Mouse (Mus musculus) lung, postnatal 14 days (tissue): ENCODE data around the gene Nhlrc4.
A peak's percentile ranks its signal among the peaks of the same experiment; 100 is the strongest.

Source experiments
- DNase-seq: peaks from one replicate; pipeline ENCODE4 v3.0.0; 2021

Gene Nhlrc4

GRCm38 (mm10) chr17:25919786-25920642, 24.7 kb downstream of the Nhlrc4 start:
- peak; percentile 100 for DNase-seq

GRCm38 (mm10) chr17:25919144-25919785, 25.5 kb downstream of the Nhlrc4 start, which contains the start of gene Rab40c:
Gene Rab40c, minus strand, starts transcription at chr17:25919727.
- peak; percentile 37 for DNase-seq

- no peak for DNase-seq
Measured at GRCm38 (mm10) chr17:25918037-25918750, 26.6 kb downstream of the Nhlrc4 start.

GRCm38 (mm10) chr17:25916931-25917647, 27.7 kb downstream of the Nhlrc4 start:
- DNase-seq: no peak

GRCm38 (mm10) chr17:25914295-25914694, 30.5 kb downstream of the Nhlrc4 start:
- no peak for DNase-seq

GRCm38 (mm10) chr17:25913877-25914275, 30.9 kb downstream of the Nhlrc4 start:
- peak; percentile 16 for DNase-seq

- DNase-seq: peak; percentile 18
Measured at GRCm38 (mm10) chr17:25913186-25913876, 31.4 kb downstream of the Nhlrc4 start.

GRCm38 (mm10) chr17:25911816-25912215, 32.9 kb downstream of the Nhlrc4 start:
- DNase-seq: peak; percentile 9

- DNase-seq: no peak
Measured at GRCm38 (mm10) chr17:25907640-25908039, 37.1 kb downstream of the Nhlrc4 start.

GRCm38 (mm10) chr17:25903061-25903460, 41.7 kb downstream of the Nhlrc4 start:
- no peak for DNase-seq

- no peak for DNase-seq
Measured at GRCm38 (mm10) chr17:25900193-25900592, 44.6 kb downstream of the Nhlrc4 start.

- DNase-seq: no peak
Measured at GRCm38 (mm10) chr17:25895891-25896290, 48.9 kb downstream of the Nhlrc4 start.

GRCm38 (mm10) chr17:25895415-25895814, 49.3 kb downstream of the Nhlrc4 start:
- DNase-seq: no peak

GRCm38 (mm10) chr17:25893975-25894617, 50.7 kb downstream of the Nhlrc4 start:
- peak; percentile 79 for DNase-seq
